Mouse (Mus musculus): ENCODE measurements around the gene Hpse2.

The Hpse2 gene

DNA sequence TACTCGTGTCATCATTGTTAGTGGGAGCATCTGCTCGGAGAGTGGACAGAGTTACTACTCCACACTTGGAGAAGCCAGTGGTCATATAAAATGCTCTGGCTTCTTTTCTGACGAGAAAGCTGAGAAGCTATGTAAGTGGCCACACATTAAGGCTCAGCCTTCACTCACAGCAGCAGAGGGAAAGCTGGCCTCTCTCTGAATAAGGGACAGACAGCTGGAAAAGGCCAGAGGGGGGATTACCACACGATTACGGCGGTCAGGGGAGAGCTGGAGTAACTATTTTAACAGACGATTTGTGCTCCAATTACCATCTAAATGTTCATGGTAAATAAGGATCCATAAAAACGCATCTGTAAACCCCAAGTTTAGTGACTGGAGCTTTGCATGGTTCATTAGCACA lies 232.1 kb downstream of the Hpse2 start:
- no peak for DNase-seq (ENCODE audit: low spot score)

DNA sequence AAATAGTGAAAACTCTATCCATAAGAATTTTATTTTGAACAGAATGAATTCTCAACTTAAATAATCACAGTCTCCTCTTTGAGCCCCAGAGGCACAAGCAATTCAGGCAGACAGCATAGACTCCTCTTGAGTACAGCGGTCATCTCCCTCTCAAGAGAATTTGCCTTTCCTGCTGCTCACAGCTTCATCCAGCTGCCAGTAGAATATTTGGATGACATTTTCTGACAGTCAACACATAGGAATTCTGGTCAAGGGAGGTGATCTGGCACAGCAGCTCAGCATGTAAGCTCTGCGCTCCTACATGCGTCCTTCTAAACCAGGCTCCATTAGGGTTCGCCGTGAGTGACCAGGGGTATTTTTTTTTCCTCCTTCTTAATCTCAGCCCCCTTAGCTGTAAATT lies 232.6 kb downstream of the Hpse2 start:
- DNase-seq (ENCODE audit: low spot score) = no peak

DNA sequence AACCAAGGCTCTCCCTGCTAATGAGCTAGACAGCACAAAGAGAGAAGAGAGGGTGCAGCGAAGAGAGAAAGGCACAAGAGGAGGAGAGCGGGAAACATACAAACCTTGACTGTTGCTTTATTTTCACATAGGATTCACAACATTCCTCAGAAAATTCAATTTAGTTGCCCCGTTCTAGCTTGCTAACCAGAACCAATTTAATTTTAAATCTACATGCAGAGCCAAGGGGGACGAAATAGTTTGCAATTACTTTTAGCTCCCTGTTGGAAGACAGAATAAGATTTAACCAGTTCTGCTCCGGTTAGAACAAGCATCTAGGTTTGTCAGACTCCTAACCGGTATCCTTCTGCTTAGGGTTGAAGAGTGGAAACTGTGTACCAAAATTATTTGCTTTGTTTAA lies 240.3 kb downstream of the Hpse2 start:
- no peak for DNase-seq (ENCODE audit: low spot score)

DNA sequence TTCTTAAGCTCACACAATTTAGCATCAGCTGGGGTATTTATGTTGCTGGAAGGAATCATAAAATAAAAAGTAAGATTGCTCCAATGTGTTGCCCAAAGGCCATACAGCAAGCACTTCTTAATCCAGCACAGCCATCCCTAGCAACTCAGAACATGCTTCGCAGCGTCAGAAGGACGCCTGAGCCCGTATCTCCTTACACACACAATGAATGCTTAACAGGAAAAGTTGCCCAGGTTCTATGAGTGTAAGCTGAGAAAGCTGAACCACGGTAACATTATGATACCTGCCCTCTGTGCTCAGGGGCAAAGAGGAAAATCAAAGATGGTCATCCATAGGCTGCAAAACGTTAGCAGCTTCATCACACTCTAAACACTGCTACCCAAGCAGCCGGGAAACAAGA lies 241.3 kb downstream of the Hpse2 start:
- no peak for DNase-seq (ENCODE audit: low spot score)

DNA sequence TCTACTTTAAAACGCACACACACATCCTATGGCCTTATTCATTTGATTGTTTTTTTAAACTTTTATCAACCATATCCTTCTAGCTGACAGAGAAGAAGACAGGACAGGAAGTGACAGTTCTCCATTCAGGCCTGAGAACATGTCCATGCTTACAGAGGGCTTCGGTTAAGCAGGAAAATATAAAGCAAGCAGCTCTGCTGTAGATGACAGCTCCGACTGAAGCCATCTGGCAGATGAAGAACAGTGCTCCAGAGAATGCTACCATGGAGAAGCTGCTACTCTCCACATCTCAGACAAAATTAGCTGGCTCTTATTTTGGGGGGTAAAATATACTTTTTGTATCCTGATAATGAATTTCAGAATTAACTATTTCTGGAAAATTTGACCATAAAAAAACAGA lies 246.5 kb downstream of the Hpse2 start:
- no peak for DNase-seq (ENCODE audit: low spot score)

DNA sequence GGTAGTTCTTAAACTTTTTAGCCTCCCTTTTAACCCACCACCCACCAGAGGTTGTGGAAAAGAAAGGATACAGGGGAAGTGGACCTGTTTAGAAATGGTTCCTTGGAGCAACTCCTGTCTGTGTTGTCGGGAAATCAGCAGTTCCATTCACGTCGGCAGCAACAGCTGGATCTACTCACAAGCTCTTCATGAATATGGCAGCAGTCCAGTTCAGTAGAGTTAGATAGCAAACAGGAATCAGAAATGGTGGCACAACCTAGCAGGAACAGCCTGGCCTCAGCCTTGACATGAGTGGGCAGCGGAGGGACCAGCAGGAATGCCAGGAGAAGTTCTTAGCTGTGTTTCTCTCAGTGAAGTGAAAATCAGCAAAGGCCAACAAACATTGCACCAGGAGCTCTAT lies 278.4 kb downstream of the Hpse2 start:
- DNase-seq (ENCODE audit: low spot score) = no peak

DNA sequence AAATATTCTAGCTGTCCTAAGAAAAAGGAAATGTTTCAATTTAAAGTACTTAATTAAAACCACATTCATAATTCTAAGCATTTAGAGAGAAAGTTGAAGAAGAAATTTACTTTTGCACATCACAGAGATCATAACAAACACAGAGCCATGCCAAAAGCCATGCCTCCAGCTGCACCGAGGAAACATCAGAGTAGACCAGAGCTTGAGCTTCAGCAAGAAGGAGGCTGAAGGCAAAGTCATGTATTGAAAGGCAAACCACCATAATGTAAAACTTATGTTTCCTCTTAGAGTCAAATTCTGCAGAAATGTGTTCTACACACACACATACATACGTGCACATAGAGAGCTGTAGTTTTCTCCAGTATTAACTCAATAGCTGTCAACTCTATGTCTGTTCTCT lies 291.2 kb downstream of the Hpse2 start:
- no peak for DNase-seq (ENCODE audit: low spot score)

DNA sequence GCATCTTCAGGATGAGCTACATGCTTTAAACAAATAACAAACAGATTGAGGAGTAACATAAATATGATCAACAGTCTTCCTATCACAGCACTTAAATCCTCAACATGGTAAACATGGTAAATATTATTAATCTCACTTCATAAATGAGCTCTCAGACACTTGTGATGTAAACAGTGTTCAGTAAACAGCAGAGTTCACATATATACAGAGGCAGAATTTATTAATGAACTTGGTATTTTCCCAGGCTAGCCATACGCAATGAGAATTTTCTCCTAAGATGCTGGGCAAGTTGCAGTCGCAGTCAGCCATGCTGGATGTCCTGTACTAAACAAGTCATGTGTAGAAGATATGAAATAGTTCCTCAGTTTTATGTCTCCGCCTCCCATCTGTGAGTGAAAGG lies 300.9 kb downstream of the Hpse2 start:
- DNase-seq (ENCODE audit: low spot score) = no peak

DNA sequence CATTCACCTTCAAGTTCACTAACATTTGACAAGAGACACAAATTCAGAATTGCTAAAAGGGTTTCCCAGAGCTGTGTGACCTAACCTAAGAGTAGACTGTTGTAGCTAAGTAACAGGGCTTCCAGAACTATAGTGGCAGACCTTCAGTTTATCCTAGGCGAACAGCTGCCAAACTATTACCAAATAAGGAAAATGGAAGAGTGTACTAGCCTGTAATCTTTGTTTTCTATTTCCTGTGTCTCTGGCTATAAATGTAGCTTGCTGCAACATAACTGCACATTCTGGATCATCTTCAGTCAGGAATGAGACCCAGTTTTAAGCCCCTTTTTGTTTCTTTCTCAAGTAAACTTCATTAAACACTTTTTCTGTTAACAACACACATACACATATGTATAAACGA lies 324.0 kb downstream of the Hpse2 start:
- no peak for DNase-seq (ENCODE audit: low spot score)

DNA sequence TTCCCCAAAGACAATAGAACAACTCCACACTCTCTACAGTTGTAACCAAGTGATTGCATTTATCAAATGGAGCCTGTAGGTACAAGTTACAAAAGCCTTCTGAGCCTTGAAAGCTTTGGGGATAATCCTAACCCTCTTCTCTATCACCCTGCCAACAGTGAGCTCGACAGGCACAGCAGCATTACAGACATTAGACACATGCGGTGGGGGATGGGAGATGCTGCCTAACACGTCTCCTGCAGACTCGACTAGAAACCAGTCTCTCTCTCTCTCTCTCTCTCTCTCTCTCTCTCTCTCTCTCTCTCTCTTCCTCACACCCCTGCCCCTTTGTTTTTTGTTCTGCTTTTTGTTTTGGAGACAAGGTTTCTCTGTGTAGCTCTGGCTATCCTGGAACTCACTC lies 343.6 kb downstream of the Hpse2 start:
- peak; percentile 22 for DNase-seq (ENCODE audit: low spot score)

DNA sequence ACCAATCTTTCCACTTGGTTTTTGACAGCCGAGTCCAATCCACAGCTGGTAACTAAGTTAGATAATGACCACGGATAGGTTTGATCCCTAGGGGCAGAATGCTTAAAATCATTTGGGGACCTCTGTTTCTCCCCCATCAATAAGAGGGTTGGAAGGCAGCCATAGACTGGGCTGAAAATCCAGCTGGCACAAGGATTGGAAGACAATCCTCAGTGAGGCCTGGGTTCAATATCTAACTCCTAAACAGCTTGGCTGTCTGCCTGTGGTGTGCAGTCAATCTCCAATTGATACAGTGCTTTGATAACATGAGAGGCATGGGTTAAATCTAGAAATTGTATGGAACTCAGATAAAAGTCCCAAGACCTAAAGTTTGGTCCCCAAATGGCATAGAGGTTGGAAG lies 345.4 kb downstream of the Hpse2 start:
- no peak for DNase-seq (ENCODE audit: low spot score)

DNA sequence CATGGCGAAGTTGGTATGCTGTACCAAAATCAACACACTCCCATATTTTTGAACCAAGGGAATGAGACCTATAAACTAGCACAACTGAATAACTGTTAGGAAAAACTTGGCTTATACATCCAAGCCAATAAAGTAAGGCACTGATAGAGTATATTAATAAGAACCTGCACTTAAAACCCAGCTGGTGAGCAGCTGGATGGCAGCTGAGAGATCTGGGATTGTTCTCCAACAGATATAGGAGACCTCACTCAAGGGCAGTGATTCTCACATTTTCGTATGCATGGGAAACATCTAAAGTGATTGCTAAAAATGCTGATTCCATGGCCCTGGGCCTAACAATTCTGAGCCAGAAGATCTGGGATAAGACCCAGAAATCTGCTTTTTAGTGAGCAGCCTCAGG lies 345.9 kb downstream of the Hpse2 start:
- no peak for DNase-seq (ENCODE audit: low spot score)

DNA sequence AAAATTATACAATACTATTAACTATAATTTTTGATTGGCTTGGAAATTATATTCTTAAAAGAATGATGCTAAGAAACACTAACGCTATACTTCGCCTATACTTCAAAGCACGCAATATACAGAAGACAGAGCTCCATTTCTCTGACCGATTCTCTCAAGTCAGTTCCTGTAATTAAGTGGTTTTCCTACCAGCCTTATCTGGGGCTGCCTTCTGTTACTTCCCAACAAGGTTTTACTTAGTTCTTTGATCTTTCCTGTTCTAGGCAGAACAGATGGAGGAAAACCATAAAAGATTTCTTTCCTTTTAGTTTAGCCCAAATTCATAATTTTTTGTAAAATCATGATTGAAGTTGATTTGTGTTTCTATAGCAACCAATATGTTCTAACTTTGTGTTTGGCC lies 351.8 kb downstream of the Hpse2 start:
- no peak for DNase-seq (ENCODE audit: low spot score)

DNA sequence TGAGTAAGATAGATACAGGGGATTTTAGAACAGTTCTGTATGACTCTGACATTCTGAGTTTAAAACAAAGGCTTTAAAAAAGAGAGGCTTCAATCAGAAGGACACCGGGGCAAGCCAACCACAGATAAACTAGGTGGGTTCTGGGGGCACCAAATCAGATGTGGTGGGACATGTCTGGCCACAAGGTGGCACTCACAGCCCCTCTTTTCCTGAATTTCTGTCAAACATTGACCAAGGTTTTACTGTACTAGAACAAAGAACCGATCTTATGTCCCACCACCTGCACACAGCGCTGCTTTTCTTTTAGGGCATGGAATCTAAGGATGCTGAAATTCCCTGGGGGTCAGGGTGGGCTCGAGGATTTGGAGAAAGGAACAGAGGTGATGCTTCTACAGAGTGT lies 360.9 kb downstream of the Hpse2 start:
- peak; percentile 73 for DNase-seq (ENCODE audit: low spot score)

DNA sequence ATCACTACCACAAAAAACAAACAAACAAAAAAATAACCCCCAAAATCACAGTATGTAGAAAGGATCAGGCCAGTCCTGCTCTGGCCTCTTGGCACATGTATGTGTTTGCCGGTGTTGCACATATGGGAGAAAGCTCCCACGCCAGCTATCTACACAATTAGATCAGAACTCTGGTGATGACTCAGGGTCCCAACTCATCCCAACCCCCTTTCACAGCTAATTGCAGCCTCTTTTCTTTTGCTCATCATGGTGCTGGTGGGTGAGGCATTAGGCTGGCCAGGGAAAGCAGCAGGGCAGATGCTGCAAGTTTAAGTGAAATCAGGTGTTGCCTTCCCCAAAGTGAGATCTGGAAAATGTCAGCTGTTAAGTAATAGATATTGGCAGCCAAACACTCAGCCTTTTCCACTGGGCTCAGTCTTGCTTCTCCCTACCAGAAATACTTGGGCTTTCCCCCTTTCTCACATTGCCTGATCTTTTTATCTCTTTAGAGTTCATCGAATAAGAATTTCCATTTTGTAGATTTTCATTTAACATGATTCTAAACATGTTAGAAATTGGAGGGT lies 365.5 kb downstream of the Hpse2 start:
- DNase-seq (ENCODE audit: low spot score) = no peak

DNA sequence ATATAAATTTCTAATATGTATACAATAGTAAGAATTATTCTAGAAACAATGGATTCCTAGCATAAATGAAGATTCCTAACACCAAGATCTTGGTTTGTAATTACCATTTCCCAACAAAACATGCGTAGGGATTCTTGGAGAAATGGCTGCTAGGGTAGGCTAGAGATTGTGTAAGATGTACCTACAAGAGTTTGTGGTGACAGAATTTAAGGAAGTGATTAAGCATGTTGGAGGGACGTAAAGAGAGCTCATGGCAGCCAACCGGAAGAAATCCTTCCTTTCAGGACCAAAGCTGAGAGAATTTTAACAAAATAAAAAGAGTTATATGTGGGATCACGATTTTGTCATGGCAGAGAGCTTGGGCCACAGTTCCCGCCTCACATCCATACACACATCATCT lies 369.4 kb downstream of the Hpse2 start:
- no peak for DNase-seq (ENCODE audit: low spot score)

DNA sequence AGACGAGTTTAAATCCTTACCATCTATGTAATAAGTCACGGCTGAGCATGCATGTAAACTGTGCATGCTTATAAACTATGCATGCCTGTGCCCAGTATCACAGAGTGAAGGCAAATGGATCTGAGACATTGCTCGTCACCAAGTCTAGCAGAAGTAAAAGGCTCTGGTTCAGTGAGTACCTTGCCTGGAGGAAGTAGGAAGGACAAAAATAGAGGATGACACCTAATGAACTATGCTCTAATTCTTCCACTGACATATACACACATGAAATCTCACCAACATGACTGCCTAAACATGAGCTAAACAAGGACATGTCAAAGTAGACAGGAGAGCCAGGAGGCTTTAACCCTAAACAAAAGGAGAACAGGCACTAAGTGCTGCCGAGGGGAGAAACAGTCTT lies 391.7 kb downstream of the Hpse2 start:
- no peak for DNase-seq (ENCODE audit: low spot score)

DNA sequence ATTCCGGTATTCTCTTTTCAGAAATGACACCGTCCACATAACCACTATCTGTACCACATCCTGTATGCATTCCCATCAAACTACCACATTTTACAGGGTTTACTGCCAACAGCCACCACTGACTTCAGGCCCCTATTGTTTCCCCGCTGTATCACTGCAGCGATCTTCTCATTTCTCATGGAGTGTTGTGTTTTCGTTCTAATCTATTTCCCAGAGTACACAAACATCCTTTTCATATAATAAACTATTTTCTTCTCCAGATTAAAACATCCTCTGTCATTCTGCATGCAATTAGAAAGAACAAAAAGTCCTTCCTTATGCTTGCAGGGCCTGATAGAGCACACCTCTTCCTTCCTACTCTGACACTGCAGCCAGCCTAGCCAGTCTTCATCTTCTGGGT lies 399.3 kb downstream of the Hpse2 start:
- no peak for DNase-seq (ENCODE audit: low spot score)

DNA sequence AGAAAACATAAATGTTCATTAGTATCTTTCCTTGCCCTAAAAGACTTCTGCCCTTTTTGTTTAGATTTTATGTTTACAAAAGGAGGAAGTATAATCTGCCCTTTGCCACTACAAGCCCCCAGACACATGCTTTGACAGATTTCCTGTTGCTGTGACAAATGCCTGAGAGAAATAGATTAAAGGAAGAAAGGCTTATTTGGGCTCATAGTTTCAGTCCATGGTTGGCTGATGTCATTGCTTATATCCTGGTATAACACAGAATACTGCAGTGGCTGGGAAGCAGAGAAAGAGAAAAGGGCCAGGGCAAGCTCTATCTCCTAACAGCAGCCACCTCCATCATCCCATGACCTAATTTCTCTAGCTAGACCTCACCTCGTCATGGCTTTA lies 401.8 kb downstream of the Hpse2 start:
- no peak for DNase-seq (ENCODE audit: low spot score)

DNA sequence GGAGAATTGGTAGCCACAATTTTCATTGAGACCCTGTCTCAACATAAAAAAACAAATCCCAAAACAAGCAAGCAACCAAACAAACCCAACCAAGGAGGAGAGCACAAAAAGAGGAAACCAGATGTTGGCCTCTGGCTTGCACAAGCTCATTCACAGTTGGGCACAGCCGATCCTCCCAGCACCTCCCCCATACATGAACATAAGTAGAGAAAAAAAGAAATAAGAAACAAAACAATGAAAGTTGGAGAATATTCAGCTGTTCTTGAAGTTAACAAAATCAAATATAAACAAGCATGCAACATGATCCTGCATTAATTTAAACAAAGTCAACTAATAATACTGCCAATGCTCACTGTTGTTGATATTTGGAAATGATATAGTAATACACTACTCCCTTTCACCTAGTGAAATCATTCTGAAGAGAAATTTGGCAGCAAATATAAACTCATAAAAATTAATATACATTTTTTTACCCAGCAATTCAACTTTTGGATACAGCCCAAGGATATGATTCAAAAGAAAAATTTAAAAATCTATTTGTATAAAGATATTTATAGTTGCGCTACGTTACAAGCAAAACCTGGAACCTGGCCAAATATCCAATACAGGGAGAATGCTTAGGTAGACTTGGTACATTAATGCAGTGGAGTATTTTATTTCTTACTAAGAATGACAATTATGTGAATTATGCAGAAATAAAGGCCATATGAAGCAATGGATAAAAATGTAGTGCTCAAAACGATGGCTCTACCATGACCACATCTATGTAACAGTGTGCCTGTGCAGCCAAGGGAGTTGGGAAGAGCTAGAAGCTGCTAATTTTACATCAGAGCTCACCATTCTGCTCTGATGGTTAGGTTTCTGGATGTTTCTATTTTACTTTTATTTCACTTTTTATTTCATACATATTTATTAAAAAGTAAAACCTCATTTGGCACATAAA lies 402.5 kb downstream of the Hpse2 start:
- no peak for DNase-seq (ENCODE audit: low spot score)

DNA sequence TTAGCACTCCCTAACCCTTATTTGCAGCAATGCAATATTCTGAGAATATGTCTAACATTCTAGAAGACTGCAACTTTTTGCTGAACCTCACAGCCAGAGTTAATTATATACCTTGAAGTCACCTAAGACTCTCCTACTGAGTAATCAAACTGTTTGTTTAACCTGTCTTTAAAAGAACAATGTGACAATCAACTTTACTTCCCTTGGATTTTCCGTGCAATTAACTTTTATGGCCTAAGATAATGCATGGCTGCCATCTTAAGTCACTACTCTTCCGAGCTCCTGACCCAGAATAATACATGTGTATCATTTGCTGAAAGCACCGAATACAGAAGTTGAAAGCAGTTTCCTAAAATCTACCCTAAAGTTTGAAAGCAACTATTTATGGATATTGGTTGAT lies 407.6 kb downstream of the Hpse2 start:
- DNase-seq (ENCODE audit: low spot score) = no peak

DNA sequence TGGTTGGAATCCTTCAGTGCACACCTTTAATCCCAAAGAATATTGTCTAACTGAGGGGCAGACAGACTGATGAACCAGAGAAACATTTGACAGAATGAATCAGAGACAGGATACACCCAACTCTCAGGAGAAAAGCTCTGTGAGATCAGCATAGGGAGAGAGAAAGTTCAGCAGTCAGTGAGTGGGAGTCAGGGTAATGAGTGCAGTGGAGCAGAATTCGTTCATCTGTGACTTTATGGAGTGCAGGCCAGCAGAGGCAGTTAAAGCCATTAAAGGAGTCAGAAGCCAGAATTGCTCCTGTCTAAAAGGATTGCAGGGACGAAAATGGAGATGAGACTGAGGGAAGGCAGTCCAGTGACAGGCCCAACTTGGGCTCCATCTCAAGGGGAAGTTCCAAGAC lies 410.2 kb downstream of the Hpse2 start:
- DNase-seq (ENCODE audit: low spot score) = no peak

DNA sequence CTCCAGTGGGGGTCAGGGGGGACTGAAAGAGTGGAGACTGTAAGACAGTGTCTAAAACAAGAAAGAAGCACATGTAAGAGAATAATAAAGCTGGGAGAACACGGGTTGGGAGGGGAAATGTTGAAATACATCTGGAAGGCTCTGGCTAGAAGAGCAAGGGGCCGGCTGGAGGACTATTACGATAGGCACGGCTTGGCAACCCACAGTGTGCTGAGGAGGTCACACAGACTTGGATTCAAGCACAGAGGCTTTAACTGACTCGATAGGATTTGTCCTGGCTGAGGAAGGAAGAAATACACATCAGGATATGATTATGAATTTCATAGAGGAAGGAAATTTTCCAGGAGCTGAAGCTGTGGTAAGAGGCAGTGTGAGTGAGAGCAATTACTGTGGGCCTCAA lies 414.4 kb downstream of the Hpse2 start:
- no peak for DNase-seq (ENCODE audit: low spot score)

DNA sequence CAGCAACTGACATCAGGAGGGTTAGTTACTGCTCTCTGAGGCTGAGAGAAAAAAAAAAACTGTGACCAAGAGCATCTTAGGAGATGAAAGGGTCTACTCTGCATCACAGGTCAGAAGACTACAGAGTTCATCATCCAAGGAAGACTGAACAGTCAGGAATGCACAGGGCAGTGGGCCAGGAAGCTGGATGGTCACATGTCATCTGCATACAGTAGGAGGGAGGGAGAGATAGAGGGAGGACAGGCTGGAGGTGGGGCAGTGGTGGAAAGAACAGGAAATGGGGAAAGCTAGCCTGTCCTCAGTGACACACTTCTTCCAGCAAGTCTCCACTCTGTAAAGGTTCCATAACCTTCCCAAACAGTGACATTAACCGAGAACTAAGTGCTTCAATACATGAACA lies 423.0 kb downstream of the Hpse2 start:
- DNase-seq (ENCODE audit: low spot score) = no peak
